Mouse (Mus musculus) spleen, postnatal 4 days (tissue): ENCODE data around the gene Itgb7.
A peak's percentile ranks its signal among the peaks of the same experiment; 100 is the strongest.
"Not testable (repeated sequence)": the region's sequence is repeated elsewhere in the genome, so short reads cannot be mapped to it uniquely, and the experiment has no call there.

Experiments used
- DNase-seq, 2 experiments: peaks; one replicate each; pipeline ENCODE4 v3.0.0; 2022; ENCODE audit warnings: low spot score in 2 of 2

Gene Itgb7

GRCm38 (mm10) chr15:102225619-102226018, 6.1 kb downstream of the Itgb7 start:
- not testable (repeated sequence) for DNase-seq

DNA sequence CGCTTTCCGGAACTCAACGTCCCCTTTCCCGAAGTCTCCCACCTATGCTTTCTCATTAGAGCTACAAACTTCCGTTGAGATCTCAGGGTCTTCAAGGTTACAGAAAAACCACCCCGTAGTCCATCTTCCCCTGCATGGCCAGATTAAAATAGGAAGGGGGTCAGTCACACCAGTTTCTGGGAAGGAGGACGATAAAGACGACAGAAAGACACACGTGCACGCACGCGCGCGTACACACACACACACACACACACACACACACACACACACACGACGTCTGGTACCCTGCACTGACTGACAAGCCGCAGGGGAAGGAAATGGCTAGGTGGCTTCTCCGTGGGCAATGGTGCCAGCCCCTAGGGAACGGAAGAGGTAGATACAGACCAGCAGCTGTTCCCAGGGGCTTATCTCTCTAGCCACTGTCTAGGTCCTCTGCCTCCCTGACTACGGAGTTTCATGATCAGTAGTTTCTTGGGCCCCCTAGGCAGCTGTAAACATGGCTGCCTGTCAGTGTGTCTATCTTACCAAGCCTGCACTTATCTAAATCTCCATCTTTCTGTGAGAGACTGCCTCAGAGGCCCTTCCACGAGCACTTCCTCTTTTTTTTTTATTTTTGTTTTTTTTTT, 6.6 kb downstream of the Itgb7 start:
- DNase-seq: peak; percentile 61 to 77

DNA sequence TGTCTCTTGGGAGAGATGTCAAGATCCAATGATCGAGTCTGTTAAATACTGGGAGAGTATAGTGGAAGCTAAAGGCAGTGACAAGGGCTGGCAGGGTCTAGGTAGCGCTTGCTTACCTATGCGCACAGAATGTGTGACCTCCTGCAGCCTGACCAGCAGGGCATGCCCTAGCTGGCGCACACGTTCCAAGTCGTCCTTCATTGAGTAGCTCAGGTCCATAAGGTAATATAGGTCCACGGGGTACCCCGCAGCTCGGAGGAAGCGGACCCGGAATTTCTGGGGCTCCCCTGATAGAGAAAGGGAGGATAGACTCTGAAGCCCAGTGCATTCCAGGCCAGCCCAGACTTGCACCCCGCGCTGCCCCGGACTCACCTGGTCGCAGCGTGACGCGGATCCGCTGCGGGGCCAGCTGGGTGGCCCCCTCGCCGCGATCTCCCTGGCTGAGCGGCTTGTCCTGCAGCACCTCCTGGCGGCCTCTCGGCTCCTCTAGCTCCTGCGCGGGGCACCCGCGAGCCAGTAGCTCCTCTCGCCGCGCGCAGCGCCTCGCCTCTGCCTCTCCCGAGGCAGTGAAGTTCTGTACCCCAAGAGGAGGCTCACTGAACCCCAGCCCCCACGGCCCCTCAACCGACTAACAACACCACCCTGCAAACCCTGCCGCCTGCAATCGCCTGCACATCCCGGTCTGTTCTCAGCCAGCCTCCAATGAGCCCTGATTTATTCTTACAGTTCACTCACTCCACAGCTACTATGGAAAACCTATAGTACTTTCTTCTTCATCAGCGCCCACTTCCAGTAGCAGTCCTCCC, 7.4 kb downstream of the Itgb7 start:
- DNase-seq: peak; percentile 77 to 90

- no peak for DNase-seq
Measured at GRCm38 (mm10) chr15:102222386-102222785, 9.4 kb downstream of the Itgb7 start.

DNA sequence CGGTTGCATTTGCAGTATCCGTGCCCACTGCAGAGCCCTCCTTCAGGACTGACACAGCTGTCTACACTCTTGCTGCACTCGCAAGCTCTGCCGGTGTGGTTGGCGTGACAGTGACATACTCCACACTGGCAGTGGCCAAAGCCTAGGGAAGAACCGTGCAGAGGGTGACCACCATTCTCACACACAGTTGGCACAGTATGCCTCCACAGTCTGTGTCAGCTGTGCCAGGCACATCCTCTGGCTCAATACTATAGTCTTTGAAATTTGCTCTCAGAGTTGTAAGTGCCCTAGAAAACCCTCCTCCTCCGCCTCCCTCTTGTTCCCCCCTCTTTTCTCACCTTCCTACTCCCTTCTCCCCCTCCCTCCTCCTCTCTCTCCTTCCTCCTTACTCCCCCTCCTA, 14.4 kb downstream of the Itgb7 start:
- DNase-seq: no peak

- no peak for DNase-seq
Measured at GRCm38 (mm10) chr15:102216459-102217228, 15.1 kb downstream of the Itgb7 start.

GRCm38 (mm10) chr15:102215624-102216023, 16.1 kb downstream of the Itgb7 start:
- no peak for DNase-seq

DNA sequence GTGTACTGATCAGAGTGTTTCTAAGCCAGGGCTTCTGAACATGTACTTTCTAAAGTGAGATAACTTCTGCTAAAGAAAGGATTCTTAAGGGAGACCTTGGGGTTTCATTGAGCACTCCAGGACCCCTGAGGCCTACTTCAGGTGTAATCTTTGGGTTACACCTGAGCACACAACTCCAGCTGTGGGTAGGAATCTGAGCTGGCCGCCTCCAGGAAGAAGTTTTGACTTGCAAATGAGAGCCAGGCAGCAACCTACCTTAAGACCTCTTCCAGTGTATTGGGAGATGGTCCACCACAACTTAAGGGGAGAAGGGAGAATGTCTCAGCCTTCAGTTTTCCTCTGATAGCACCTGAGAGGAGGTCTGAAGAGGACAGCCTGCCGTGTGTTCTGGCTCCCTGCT, 17.6 kb downstream of the Itgb7 start:
- DNase-seq: no peak

- no peak for DNase-seq
Measured at GRCm38 (mm10) chr15:102211895-102212294, 19.8 kb downstream of the Itgb7 start.

DNA sequence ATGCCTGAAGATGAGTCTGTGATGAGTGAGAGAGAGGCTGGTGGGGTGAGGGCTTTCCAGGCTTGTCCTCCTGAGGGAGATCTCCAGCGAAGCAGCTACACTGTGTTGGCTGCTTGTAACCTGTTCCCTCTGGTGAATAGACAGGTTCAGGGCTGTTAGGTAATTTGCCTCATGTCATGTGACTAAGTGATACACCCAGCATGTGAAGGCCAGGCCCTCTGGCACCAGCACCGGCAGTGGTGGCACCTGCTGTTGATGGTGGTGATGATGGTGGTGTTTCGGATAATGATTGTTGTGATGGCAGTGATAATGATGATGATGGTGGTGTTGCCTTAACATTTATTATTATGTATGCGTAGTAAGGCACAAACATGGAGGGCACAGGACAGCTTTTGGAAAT, 20.9 kb downstream of the Itgb7 start:
- no peak for DNase-seq

GRCm38 (mm10) chr15:102209114-102209513, 22.6 kb downstream of the Itgb7 start:
- no peak for DNase-seq

- DNase-seq: no peak
Measured at GRCm38 (mm10) chr15:102208092-102208561, 23.6 kb downstream of the Itgb7 start.

DNA sequence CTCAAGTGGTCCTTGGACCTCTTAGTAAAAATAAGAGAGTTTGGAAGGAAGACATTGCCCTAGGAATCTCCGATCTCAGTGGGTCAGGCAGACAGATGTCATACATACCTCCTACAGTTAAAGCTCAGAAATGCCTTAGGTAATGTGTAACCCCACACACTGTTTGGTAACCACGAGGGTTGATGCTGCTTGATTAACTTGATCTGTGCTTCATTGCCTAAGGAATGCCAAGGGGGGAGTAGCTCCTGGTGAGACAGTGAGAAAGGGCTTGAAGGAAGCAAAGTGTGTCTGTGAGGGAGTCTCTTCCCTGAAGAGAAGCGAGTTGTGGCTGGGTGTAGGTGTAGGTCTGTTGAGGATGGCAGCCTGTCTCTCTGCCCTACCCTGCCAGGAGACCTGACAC, 24.4 kb downstream of the Itgb7 start:
- no peak for DNase-seq

GRCm38 (mm10) chr15:102205779-102206178, 26.0 kb downstream of the Itgb7 start:
- no peak for DNase-seq

DNA sequence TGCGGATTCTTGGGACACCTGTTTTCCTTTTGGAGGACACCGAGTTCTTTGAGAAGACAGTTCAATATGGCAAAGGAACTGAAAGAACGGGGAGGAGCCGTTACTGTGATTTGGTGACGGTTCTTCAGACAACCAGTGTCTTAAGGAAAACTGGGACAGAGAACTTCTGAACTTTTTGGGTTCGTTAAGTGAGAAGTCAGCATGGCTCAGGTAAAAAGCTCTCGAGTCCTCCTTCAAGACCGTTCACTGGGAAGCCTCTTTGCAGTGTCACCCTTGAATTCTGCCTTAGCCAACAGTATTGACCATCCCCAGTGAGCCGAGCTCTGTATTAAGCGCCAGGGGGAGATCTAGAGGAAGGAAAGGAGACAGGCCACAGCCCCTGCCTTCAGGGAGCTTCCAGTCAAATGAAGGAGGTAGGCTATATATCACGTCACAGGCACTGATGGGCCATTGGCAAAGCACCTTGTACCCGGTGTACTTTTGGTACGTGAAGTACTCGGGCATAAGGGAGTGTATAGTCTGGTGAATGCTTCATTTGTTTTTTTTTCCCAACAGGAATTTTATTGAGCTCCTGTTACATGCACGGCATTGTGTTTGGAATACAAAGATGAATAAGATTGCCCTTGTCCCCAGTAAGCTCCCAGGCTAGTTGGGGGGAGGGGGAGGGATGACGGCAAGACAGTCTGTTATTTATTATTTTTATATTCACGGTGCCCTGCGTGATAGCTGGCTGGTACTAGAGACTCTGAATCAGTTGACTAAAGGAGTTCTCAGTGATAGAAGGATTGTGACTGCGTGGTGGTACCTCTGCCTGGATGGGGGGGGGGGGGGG, 26.9 kb downstream of the Itgb7 start, which contains the start of gene Csad:
Gene Csad, minus strand, starts transcription at position 51 of the 832 bp plus-strand sequence.
- no peak for DNase-seq

DNA sequence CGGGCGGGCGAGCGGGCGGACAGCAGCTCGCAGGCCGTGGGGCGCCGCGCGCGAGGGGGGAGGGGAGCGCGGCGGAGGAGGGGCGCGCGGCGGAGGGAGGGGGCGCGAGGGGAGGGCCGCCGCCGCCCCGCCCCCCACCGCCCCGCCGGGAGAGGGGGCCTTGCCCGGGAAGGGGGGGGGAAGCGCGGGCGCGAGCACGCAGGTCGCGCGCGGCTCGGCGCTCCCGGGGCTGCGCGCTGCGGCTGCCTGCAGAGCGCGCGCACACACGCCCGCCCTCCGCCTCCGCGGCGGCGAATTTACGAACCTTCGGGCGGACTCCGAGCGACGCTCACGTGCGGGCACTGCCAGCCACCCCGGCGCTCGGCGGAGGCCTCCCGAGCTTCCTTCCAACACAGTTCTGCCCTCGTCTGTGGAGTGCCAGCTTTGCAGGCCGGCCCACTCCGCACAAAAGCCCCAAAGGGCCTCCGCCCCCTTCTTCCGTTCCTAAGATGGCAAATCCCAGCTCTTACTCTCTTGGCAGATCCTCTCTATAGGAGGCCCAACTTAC, 27.8 kb downstream of the Itgb7 start:
- peak; percentile 65 to 83 for DNase-seq

DNA sequence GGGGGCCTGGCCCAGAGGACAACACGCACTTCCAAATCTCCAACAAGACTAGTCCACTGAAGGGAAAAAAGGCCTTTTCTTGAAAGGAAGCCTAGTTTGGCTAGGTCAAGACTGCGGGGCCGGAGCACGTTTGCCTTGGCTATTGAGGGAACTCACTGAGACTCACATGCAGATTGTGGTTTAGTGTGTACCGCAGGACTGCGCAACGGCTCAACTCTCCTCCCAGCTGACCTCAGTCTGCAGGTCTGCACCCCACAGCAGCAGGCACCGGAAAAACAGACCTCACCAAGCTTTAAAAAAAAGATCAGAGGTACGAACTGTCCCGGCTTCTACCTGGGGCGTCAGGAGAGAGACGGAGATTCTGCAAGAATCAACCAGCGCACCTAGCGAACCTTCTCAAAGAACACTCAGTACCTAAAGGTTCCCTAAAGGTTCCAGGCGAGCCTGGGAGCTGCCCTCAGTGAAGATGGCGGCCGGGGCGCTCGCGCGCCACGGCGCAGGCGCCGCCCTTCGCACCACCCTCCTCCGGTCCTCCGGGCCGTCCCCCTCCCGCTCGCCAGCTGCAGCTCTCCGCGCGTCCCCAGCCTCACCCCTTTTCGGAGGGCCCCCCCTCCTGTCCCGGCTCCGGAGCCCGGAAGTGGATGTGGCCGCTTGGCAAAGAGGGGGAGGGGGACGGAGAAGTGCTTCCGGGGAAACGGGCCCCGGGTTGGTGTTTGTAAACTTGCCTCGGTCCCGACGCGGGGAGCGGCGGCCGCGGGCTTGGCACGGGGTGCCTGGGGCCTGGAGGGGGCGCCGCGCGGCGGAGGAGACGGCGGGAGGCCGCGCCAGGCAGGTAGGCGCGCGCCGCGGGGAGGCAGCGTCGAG, 28.5 kb downstream of the Itgb7 start, which contains the start of gene Zfp740:
Gene Zfp740, plus strand, starts transcription at position 279 of the 864 bp plus-strand sequence.
- DNase-seq: peak; percentile 92 to 95

- no peak for DNase-seq
Measured at GRCm38 (mm10) chr15:102198841-102199240, 32.9 kb downstream of the Itgb7 start.

GRCm38 (mm10) chr15:102195373-102195772, 36.4 kb downstream of the Itgb7 start:
- no peak for DNase-seq

DNA sequence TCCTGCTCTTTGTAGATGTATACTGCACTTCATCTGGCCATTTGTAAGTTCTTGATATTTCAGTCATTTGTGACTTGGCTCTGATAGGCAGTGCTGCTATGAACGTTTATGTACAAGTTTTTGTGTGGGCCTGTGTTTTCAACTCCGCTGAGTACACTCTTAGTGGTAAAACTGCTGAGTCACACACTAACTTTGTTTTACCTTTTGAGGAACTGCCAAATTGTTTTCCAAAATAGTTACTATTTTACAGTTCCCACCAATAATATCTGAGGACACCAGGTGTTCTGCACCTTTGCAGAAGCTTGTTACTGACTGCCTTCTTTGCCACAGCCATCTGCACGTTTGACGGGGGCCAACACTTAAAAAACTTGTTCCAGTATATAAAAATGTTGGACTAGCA, 37.3 kb downstream of the Itgb7 start:
- DNase-seq: no peak
